Comparison of ENCODE assay signal across 22 mouse cellular contexts in the genomic region with DNA sequence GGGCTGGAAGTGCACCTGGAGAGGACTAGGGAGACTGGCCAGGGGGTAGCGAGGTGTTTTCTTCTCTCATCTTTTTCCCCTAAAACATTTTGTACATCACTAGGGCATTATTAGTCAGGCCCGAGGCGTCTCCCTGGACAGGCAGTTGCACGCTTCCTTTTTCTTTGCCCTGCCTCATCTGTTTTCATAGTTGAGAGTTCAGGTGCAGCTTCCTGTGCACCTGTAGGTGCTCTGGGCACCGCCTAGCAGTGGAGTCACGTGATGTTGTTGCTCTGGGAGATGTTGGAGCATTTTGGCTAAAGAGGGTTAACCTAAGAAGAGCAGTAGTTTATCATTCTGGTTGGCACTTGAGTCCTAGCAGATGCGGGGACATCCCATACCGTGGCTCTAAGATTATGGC. TPM values are rescaled to one million over a fixed set of nuclear protein-coding genes. Genes with fewer than 3 reads are reported as not detected.
A peak's percentile ranks its signal among the peaks of the same experiment; 100 is the strongest.
DNase-seq lines count a peak whose midpoint lies in the region; TF ChIP-seq lines count a peak whose summit lies in the region.
"Had no signal": no experiment of that assay in that cellular context is flagged by ENCODE, and none has a peak within 500 bp of the region (broad histone marks: within the 10 kb centered on the region; RNA-seq: fewer than 3 reads in every experiment).

No protein-coding gene starts in this region.

- H3K4me1 ChIP-seq in spleen, adult 2 months (ENCODE audit: control insufficient read depth, insufficient read depth, insufficient read length), result peaks cover 5% of the 10 kb centered on the region; the same call in 1 of the 2 replicates
- H3K4me1 ChIP-seq in cortical plate, adult 2 months (ENCODE audit: control insufficient read depth, insufficient read depth, low read length), result peaks cover 20% of the 10 kb centered on the region

- peak overlapping the region; percentile 100 for H3K27ac ChIP-seq in layer of hippocampus, adult 2 months
- peak overlapping the region; percentile 35; the same call in 1 of the 2 replicates for H3K27ac ChIP-seq in spleen, adult 2 months (ENCODE audit: insufficient read depth, low read length)
- no peak overlapping the region for H3K27ac ChIP-seq in cortical plate, adult 2 months (ENCODE audit: insufficient read depth, low read length)
- H3K27ac ChIP-seq: forebrain, embryonic 10.5 days; forebrain, embryonic 13.5 days; heart, adult 2 months; heart, embryonic 10.5 days; heart, embryonic 13.5 days; hindbrain, embryonic 12.5 days had no signal

- no peaks in the 10 kb centered on the region for H3K27me3 ChIP-seq in spleen, adult 2 months (ENCODE audit: control insufficient read depth, insufficient read depth, low read length)
- H3K27me3 ChIP-seq in splenic B cell, adult 2 months (ENCODE audit: control insufficient read depth, insufficient read depth, low read length, poor library complexity, severe bottlenecking), result no peaks in the 10 kb centered on the region
- H3K27me3 ChIP-seq: forebrain, embryonic 13.5 days; heart, embryonic 13.5 days; hindbrain, embryonic 12.5 days had no signal

- 67% methylated on average over 8 of the region's 8 CpGs for WGBS in spleen, adult 2 months

- no peak for DNase-seq in layer of hippocampus, adult 2 months (ENCODE audit: low spot score in 2 of 2)
- no peak for DNase-seq in layer of hippocampus, postnatal 25 days (ENCODE audit: extremely low spot score in 1 of 2, low spot score in 1 of 2)
- no peak for DNase-seq in spleen, adult 2 months (ENCODE audit: low read depth in 1 of 2, low spot score in 2 of 2)
- DNase-seq in spleen, adult 12 weeks (ENCODE audit: low spot score), result no peak
- peak; percentile 53 for DNase-seq in splenic B cell, adult 2 months (ENCODE audit: low read depth, low spot score)
- DNase-seq in kidney, postnatal 4 days, result no peak
- DNase-seq: adrenal gland, adult 8-10 months; adrenal gland, postnatal 25 days; cerebellum, adult 11-12 months; cerebellum, adult 8-10 months; cerebellum, postnatal 10 days; cerebellum, postnatal 36 days; forebrain, postnatal 0 days; gastrocnemius, postnatal 36 days; heart, adult 2 months; heart, postnatal 14 days had no signal

- no peak for TF ChIP-seq POLR2A in spleen, adult 2 months (IDR thresholded peaks at IDR 0.05; ENCODE audit: low read depth, low read length)
- TF ChIP-seq POLR2A in cortical plate, adult 2 months (IDR thresholded peaks at IDR 0.05; ENCODE audit: extremely low read depth, insufficient read depth, low read length), result 0 out of 2 replicates have a peak, but pooled peaks have one; percentile 3

- H3K4me3 ChIP-seq in layer of hippocampus, adult 2 months, result peak overlapping the region; percentile 79
- no peak overlapping the region for H3K4me3 ChIP-seq in spleen, adult 2 months (ENCODE audit: extremely low read depth, insufficient read depth, insufficient read length)
- no peak overlapping the region for H3K4me3 ChIP-seq in cortical plate, adult 2 months (ENCODE audit: insufficient read depth, low read length)
- H3K4me3 ChIP-seq: forebrain, embryonic 10.5 days; forebrain, embryonic 13.5 days; heart, adult 2 months; heart, embryonic 10.5 days; heart, embryonic 13.5 days; hindbrain, embryonic 12.5 days had no signal

- no peak for TF ChIP-seq CTCF in layer of hippocampus, adult 2 months (conservative IDR thresholded peaks at IDR 0.05)
- no peak for TF ChIP-seq CTCF in spleen, adult 2 months (IDR thresholded peaks at IDR 0.05; ENCODE audit: extremely low read depth, insufficient read depth, insufficient read length, insufficient replicate concordance)
- no peak for TF ChIP-seq CTCF in cortical plate, adult 2 months (IDR thresholded peaks at IDR 0.05; ENCODE audit: extremely low read depth, insufficient read depth, low read length)

- peaks cover 40% of the 10 kb centered on the region for H3K36me3 ChIP-seq in spleen, adult 2 months (ENCODE audit: control insufficient read depth, insufficient read depth, low read length)
- peaks cover 24% of the 10 kb centered on the region for H3K36me3 ChIP-seq in splenic B cell, adult 2 months (ENCODE audit: control insufficient read depth, insufficient read depth, low read length, poor library complexity, severe bottlenecking)

RNA-seq across cellular contexts. Expression of gene Calm1, which starts 5.9 kb away (rescaled TPM):
- total RNA-seq in layer of hippocampus, adult 2 months (2021), result 1,000 to 10,000 TPM; 2,009 to 2,049 TPM
- 1,000 to 10,000 TPM; 1,915 to 2,063 TPM for total RNA-seq in layer of hippocampus, postnatal 25 days (2021)
- 173 and 334 TPM in 2 replicates for polyA plus RNA-seq in spleen, adult 2 months (2012; rRNA removed)
- polyA plus RNA-seq in cortical plate, adult 2 months (2012; rRNA removed), result 1,823 and 1,842 TPM in 2 replicates

RNA-seq across cellular contexts. Expression of gene Nrde2, which starts 45.7 kb away (rescaled TPM):
- 10 to 100 TPM; 23.8 to 24.3 TPM for total RNA-seq in layer of hippocampus, adult 2 months (2021)
- total RNA-seq in layer of hippocampus, postnatal 25 days (2021), result 10 to 100 TPM; 19.4 to 21.7 TPM
- 7.6 and 8.2 TPM in 2 replicates for polyA plus RNA-seq in spleen, adult 2 months (2012; rRNA removed)
- polyA plus RNA-seq in cortical plate, adult 2 months (2012; rRNA removed), result 11.8 and 12.3 TPM in 2 replicates
